Mouse (Mus musculus) kidney, postnatal 4 days (tissue): ENCODE measurements at regions not wholly inside any gene's neighbourhood (a gene's known extent, or its start where the extent isn't known, plus 50 kb on each side); places are given as distances from the start of the nearest gene placed in this dataset.

Experiments used
- DNase-seq, 2 experiments: peaks; one replicate each; pipeline ENCODE4 v3.0.0; 2021; ENCODE audit warnings: mixed read lengths in 2 of 2

GRCm38 (mm10) chr4:47882076-47882475 lies 162.9 kb upstream of the Nr4a3 start:
- no peak for DNase-seq

GRCm38 (mm10) chr4:47899579-47899978 lies 145.4 kb upstream of the Nr4a3 start:
- DNase-seq, result no peak

GRCm38 (mm10) chr4:47902749-47903148 lies 142.2 kb upstream of the Nr4a3 start:
- DNase-seq, result no peak

GRCm38 (mm10) chr4:47912259-47912658 lies 132.7 kb upstream of the Nr4a3 start:
- no peak for DNase-seq

- DNase-seq, result no peak
Observed at GRCm38 (mm10) chr4:47919576-47919975, 125.4 kb upstream of the Nr4a3 start.

- DNase-seq, result no peak
Observed at GRCm38 (mm10) chr4:47931464-47931863, 113.5 kb upstream of the Nr4a3 start.

GRCm38 (mm10) chr4:47933526-47933925 lies 111.4 kb upstream of the Nr4a3 start:
- DNase-seq, result no peak

GRCm38 (mm10) chr4:47935547-47935946 lies 109.4 kb upstream of the Nr4a3 start:
- DNase-seq, result no peak

- no peak for DNase-seq
Observed at GRCm38 (mm10) chr4:47936470-47937125, 108.4 kb upstream of the Nr4a3 start.

- DNase-seq, result peak; percentile 25 to 41
Observed at GRCm38 (mm10) chr4:47947869-47948573, 96.9 kb upstream of the Nr4a3 start.

GRCm38 (mm10) chr4:47948789-47949188 lies 96.2 kb upstream of the Nr4a3 start:
- DNase-seq, result no peak

GRCm38 (mm10) chr4:47954576-47955305 lies 90.2 kb upstream of the Nr4a3 start:
- peak in 1 of 2 experiments; percentile 2 for DNase-seq

GRCm38 (mm10) chr4:47964630-47965029 lies 80.3 kb upstream of the Nr4a3 start:
- DNase-seq, result no peak

- no peak for DNase-seq
Observed at GRCm38 (mm10) chr4:47971861-47972260, 73.1 kb upstream of the Nr4a3 start.

GRCm38 (mm10) chr4:47979579-47980313 lies 65.2 kb upstream of the Nr4a3 start:
- peak; percentile 66 to 73 for DNase-seq
